Mouse (Mus musculus) C2C12 (cell line): Measurements from ENCODE around the gene Sult2b1.

Experiments used
- CEBPB ChIP-seq: IDR thresholded peaks from one replicate; pipeline ENCODE4 v1.6.1; 2011; ENCODE audit warnings: low read depth, mild to moderate bottlenecking, control low read depth, moderate library complexity
- CTCF ChIP-seq: IDR thresholded peaks from one replicate; pipeline ENCODE4 v1.5.1; 2011; ENCODE audit not compliant: control insufficient read depth, insufficient read depth, insufficient read length
- MYOD1 ChIP-seq: IDR thresholded peaks from one replicate; pipeline ENCODE4 v1.6.1; 2011; ENCODE audit warnings: low read depth; ENCODE audit not compliant: control insufficient read depth, insufficient read length

DNA sequence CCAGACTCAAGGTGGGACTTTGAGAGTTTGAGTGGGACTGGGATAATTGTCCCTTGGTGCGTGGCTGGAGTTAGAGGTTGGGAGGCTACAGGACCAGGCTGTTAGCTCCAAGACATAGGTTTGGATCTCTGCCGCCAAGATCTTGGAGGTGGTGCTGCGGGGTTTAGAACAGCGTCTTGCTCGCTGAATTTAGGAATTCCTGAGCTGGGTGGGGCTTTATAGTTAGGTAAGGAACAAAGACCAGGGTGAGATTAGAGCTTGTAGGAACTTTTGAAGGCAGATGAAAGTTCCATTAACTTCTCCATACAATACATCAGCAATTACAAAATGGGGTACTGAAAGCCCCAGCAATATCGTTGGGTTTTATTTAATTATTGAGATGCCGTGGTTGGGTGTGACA, 15.5 kb upstream of the Sult2b1 start:
- TF ChIP-seq CEBPB (no peak), CTCF (no peak), MYOD1 (no peak)
